Mouse (Mus musculus) lung, postnatal 0 days (tissue): ENCODE results near the gene Tbc1d13. TPM values are rescaled to one million over a fixed set of nuclear protein-coding genes. Genes with fewer than 3 reads are reported as not detected.
"Not testable (repeated sequence)": the region's sequence is repeated elsewhere in the genome, so short reads cannot be mapped to it uniquely, and the experiment has no call there.

Source experiments
- ATAC-seq: fragments of 200-750 bp; cut with Nextera tagmentation; 2 replicates; pipeline ENCODE4 v1.8.0; 2017; ENCODE audit warnings: moderate library complexity
- DNase-seq: peaks from one replicate; pipeline ENCODE4 v3.0.0-alpha.2; 2016; ENCODE audit warnings: low spot score
- H3K27ac ChIP-seq: fragments of 300-500 bp; sonication (generic); 2 replicates; pipeline ENCODE4 v1.5.1; 2014; ENCODE audit warnings: antibody characterized with exemption, mild to moderate bottlenecking, low read length, mixed read lengths
- H3K27me3 ChIP-seq: fragments of 300-500 bp; sonication (generic); replicated peaks from 2 replicates; pipeline ENCODE4 v1.6.1; 2014; ENCODE audit warnings: low read length, mixed read lengths; ENCODE audit not compliant: insufficient read depth
- H3K36me3 ChIP-seq: fragments of 300-500 bp; sonication (generic); 2 replicates; pipeline ENCODE4 v1.6.1; 2014; ENCODE audit warnings: low read length, mixed read lengths; ENCODE audit not compliant: insufficient read depth
- H3K4me1 ChIP-seq: fragments of 300-500 bp; sonication (generic); 2 replicates; pipeline ENCODE4 v1.6.1; 2014; ENCODE audit warnings: antibody characterized with exemption, low read depth, low read length, mixed read lengths; ENCODE audit not compliant: insufficient read depth
- H3K4me2 ChIP-seq: fragments of 300-500 bp; sonication (generic); replicated peaks from 2 replicates; pipeline ENCODE4 v1.6.1; 2014; ENCODE audit warnings: low read depth, mild to moderate bottlenecking, low read length, moderate library complexity, mixed read lengths
- H3K4me3 ChIP-seq: fragments of 300-500 bp; sonication (generic); 2 replicates; pipeline ENCODE4 v1.5.1; 2014; ENCODE audit warnings: low read depth, low read length
- H3K9ac ChIP-seq: fragments of 300-500 bp; sonication (generic); replicated peaks from 2 replicates; pipeline ENCODE4 v1.6.1; 2014; ENCODE audit warnings: low read depth, mild to moderate bottlenecking
- H3K9me3 ChIP-seq: fragments of 300-500 bp; sonication (generic); 2 replicates; pipeline ENCODE4 v1.6.1; 2016; ENCODE audit warnings: low read length, mixed read lengths
- CTCF ChIP-seq: IDR thresholded peaks from 2 replicates; pipeline ENCODE4 v1.5.1; 2016; ENCODE audit warnings: antibody characterized with exemption, mild to moderate bottlenecking
- EP300 ChIP-seq: IDR thresholded peaks from 2 replicates; pipeline ENCODE4 v1.6.1; 2016; ENCODE audit warnings: antibody characterized with exemption, mild to moderate bottlenecking, control low read depth
- WGBS: fragments of 180-500 bp; shearing (Covaris S2); extraction: QIAGEN DNeasy Blood & Tissue Kit; methylation state at CpG from one replicate; pipeline ENCODE4 v1.1.7; 2014; 5-methylcytosine and 5-hydroxymethylcytosine counted together
- polyA plus RNA-seq: library from polyadenylated mRNA; unstranded; fragments of >200 nt; fragmentation: Nextera tagmentation; extraction: Ambion mirVana; gene quantifications from 2 replicates; pipeline ENCODE4 v1.2.1, GENCODE M21; 2015

Tbc1d13 gene
- polyA plus RNA-seq, 1 experiment from 2014 or later = 4.5 TPM

DNA sequence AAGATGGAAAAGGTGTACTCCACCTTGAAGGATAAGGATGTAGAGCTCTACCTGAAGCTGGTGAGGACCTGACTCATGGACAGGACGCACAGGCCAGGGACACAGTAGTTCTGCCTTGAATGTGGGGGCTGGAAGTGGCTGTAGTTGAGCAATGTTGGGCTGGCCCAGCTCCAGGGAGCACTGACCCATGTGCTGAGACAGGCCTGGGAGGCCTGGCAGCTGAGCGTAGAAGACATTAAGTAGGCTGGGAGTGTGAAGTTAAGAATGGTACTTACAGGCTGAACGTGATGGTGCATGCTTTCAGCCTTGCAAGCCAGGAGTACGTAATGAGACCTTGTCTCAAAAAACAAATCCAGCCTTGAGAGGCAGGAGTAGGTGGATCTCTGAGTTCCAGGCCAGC, 13.9 kb downstream of the Tbc1d13 start:
- DNase-seq (peak; percentile 87), ATAC-seq (peak; percentile 92)
- Histone ChIP-seq H3K36me3 (peaks cover 45% of the 10 kb centered on the region; the same call in 1 of the 2 replicates), H3K4me3 (no peak overlapping the region), H3K4me1 (no peaks in the 10 kb centered on the region), H3K9me3 (no peaks in the 10 kb centered on the region), H3K4me2 (no peak overlapping the region), H3K27ac (0 out of 2 replicates have a peak overlapping the region, but pooled peaks have one; percentile 14), H3K9ac (no peak overlapping the region), H3K27me3 (no peaks in the 10 kb centered on the region)
- no peak for TF ChIP-seq CTCF
- peak; percentile 44; the same call in 1 of the 2 replicates for TF ChIP-seq EP300
- 56% methylated on average over 4 of the region's 4 CpGs for WGBS

DNA sequence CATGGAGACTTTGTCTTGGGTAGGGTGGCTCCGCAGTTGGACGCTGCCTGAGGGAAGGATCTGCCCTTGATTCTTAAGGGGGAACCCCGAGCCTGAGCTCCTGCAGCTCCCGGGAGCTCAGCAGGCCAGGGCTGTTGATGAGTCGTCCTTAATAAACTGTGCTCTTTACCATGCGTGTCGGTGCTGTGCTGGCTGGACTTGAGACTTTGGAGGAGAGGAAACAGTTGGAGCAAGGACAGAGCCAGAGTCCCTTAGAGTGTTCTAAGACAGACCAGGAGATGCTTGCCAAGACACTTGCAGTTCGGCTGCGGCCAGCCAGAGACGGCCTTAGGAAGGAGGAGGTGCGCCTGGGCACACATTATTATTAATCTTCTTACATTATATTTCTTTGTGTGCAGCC, 18.3 kb downstream of the Tbc1d13 start:
- H3K9ac ChIP-seq = no peak overlapping the region
- ATAC-seq = no peak
- H3K36me3 ChIP-seq = peaks cover 14% of the 10 kb centered on the region; the same call in 1 of the 2 replicates
- no peak overlapping the region for H3K27ac ChIP-seq
- H3K4me1 ChIP-seq = no peaks in the 10 kb centered on the region
- H3K4me3 ChIP-seq = no peak overlapping the region
- no peak for DNase-seq
- no peak overlapping the region for H3K4me2 ChIP-seq
- H3K27me3 ChIP-seq = no peaks in the 10 kb centered on the region
- WGBS = 79% methylated on average over 11 of the region's 11 CpGs
- H3K9me3 ChIP-seq = no peaks in the 10 kb centered on the region
- no peak for TF ChIP-seq CTCF
- TF ChIP-seq EP300 = no peak

DNA sequence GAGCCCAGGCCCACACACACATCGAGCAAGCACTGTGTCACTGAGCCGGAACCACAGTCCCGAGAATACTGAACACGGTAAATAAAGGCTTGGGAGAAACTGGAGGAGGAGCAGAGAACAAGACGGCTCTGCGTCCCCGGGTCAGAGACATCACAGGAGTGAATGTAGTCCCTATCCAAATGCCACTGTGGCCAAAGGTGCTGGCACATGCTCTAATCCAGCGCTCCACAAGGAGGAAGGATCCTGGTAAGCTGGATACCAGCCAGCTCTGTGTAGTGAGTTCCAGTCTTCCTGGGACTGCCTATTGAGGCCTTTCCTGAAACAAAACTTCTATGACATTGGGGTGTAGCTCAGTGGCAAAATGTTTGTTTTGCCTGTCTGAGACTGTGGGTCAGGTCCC, 19.1 kb downstream of the Tbc1d13 start:
- Histone ChIP-seq H3K4me3 (no peak overlapping the region), H3K36me3 (peaks cover 14% of the 10 kb centered on the region; the same call in 1 of the 2 replicates), H3K27ac (no peak overlapping the region), H3K4me1 (no peaks in the 10 kb centered on the region), H3K9ac (no peak overlapping the region), H3K4me2 (no peak overlapping the region), H3K27me3 (no peaks in the 10 kb centered on the region), H3K9me3 (no peaks in the 10 kb centered on the region)
- WGBS = 73% methylated on average over 8 of the region's 8 CpGs
- TF ChIP-seq EP300 (no peak), CTCF (no peak)
- no peak for ATAC-seq
- DNase-seq = no peak

- H3K4me1 ChIP-seq, DNase-seq: not testable (repeated sequence)
Observed at GRCm38 (mm10) chr2:30159871-30160270, 26.3 kb downstream of the Tbc1d13 start.

DNA sequence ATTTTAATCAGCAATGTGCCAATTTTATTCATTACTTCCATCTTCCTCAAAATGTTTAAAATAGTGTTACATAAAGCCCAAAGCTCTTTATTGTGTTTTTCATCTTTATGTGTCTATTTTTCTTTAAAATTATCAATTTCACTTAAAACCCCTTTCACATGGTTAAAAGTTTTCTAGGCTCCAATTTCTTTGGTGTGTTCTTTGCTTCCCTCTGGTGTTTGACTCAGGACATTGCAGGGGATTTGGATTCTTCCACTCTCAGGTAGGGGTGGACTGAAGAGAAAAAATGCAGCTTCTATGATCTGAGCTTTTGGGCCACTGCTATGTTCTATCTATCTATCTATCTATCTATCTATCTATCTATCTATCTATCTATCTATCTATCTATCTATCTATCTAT, 28.3 kb downstream of the Tbc1d13 start:
- TF ChIP-seq EP300 (no peak), CTCF (peak; percentile 85)
- Histone ChIP-seq H3K36me3 (no peaks in the 10 kb centered on the region), H3K9ac (no peak overlapping the region), H3K4me3 (no peak overlapping the region), H3K9me3 (no peaks in the 10 kb centered on the region), H3K4me2 (no peak overlapping the region), H3K27me3 (no peaks in the 10 kb centered on the region), H3K27ac (no peak overlapping the region), H3K4me1 (no peaks in the 10 kb centered on the region)
- DNase-seq (peak; percentile 65), ATAC-seq (no peak)

More at GRCm38 (mm10) chr2:30159871-30160270, 26.3 kb downstream of the Tbc1d13 start:
- H3K9me3 ChIP-seq, H3K27ac ChIP-seq, H3K4me3 ChIP-seq, H3K36me3 ChIP-seq, H3K4me2 ChIP-seq, ATAC-seq, H3K27me3 ChIP-seq, H3K9ac ChIP-seq: not testable (repeated sequence)
- 83% methylated on average over 4 of the region's 10 CpGs for WGBS

DNA sequence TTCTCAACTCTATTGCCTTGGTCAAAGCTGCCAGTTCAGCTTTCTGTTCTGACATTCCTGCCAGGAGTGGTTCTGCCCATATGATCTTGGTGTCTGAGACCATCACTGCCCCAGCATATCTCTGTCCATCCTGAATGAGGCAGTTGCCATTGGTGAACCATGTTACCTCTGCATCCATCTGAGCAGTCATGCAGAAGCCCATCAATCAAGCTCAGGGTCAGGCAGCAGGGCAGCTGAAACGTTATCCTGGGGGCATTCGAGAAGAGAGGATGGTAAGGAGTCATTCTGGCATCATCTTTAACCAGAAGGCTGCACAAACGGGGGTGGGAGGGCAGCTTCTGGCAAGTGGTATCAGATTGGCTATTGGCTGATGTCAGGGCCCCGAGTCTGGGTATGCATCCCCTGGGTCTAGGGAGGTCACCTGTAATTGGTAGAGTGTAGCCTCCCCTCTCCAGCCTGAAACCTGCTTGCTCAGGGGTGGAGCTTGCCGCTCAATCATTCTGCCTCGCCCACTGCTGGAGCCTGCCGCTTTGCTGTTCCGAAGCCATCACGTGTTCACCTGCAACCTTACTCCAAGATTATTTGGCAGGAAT, 30.9 kb downstream of the Tbc1d13 start:
- TF ChIP-seq CTCF = no peak
- 36% methylated on average over 9 of the region's 9 CpGs for WGBS
- ATAC-seq (no peak), DNase-seq (no peak)
- no peak overlapping the region for H3K4me3 ChIP-seq
- H3K9ac ChIP-seq = no peak overlapping the region
- no peak overlapping the region for H3K27ac ChIP-seq
- H3K27me3 ChIP-seq = no peaks in the 10 kb centered on the region
- H3K4me1 ChIP-seq = no peaks in the 10 kb centered on the region
- H3K36me3 ChIP-seq = no peaks in the 10 kb centered on the region
- no peaks in the 10 kb centered on the region for H3K9me3 ChIP-seq
- no peak overlapping the region for H3K4me2 ChIP-seq

DNA sequence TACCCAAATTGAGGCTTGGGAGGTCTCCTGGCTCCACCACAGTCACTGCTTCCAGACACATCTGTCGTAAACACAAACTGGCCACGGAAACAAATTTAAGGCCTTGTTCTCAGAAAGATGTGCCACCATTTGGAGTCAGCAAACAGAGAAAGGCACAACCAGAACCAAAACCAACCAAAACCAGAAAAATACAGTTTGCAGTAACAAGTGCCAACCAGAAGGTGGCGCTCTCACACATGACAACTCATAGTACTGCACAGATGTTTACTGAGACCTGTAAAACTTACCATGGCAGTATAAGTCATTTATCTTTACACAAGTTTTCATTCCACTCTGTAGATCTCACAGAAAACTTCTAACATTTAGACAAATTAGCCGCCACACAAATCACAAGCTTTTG, 33.1 kb downstream of the Tbc1d13 start:
- no peak for TF ChIP-seq EP300
- TF ChIP-seq CTCF = peak; percentile 51
- 62% methylated on average over 4 of the region's 4 CpGs for WGBS

More for the DNA sequence above, 33.1 kb downstream of the Tbc1d13 start:
- Histone ChIP-seq H3K27me3 (no peaks in the 10 kb centered on the region), H3K4me2 (no peak overlapping the region), H3K9ac (no peak overlapping the region), H3K36me3 (no peaks in the 10 kb centered on the region), H3K4me1 (no peaks in the 10 kb centered on the region), H3K27ac (no peak overlapping the region), H3K9me3 (no peaks in the 10 kb centered on the region), H3K4me3 (no peak overlapping the region)
- ATAC-seq = no peak
- no peak for DNase-seq
